Mouse (Mus musculus) frontal cortex, postnatal 25 days (tissue): ENCODE results near the gene Grid2.

ENCODE experiments used
- DNase-seq, 2 experiments: peaks; one replicate each; pipeline ENCODE4 v3.0.0; 2022; ENCODE audit warnings: low spot score in 2 of 2

Grid2 gene

DNA sequence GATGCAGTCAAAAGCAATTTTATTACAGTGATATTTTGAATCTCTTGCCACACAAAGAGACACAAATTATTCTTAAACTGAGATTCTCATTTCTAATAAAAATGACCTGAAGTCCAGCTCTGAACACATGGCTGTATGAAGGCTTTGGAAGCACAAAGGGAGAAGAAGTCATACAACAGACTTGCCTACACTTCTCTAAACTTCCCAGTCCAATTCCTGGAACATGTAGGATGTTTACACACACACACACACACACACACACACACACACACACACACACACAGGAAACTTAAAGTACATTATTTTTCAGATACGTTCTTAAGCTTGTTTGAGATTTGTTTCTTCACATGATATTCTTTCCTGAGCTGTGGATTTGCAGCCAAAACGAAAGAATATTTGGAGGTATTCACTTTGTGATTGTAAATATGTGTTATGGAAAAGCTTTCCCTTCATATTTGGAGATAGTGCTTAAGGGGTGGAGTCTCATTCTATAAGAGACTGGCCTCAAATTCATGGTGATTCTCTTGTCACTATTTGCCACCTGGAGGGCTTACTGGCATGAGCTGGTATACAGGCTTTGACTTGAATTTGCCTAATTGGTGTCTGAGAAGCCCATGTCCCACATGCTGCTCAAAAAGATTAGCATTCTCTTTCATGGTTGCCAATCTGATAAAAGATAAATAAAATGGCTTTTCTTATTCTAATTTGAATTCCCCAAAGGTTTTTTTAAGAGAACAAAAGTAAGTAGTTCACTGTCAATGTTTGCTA, 1049.2 kb downstream of the Grid2 start:
- no peak for DNase-seq

GRCm38 (mm10) chr6:64308631-64309030, 1053.0 kb downstream of the Grid2 start:
- DNase-seq: no peak

DNA sequence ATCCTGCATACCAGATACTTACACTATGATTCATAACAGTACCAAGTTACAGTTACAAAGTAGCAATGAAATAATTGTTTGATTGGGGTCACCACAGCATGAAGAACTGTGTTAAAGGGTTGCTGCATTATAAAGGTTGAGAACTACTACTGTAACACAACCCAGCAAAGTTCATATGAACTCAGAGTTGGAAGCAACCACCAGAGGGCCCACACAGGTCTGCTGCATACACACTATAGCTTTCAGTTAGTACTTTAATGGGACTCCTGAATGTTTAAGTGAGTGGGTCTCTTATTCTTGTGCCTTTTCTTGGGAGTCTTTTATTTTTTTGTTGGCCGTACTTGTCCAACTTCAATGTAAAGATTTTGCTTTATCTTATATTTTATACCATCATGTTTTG, 1057.5 kb downstream of the Grid2 start:
- DNase-seq: no peak

DNA sequence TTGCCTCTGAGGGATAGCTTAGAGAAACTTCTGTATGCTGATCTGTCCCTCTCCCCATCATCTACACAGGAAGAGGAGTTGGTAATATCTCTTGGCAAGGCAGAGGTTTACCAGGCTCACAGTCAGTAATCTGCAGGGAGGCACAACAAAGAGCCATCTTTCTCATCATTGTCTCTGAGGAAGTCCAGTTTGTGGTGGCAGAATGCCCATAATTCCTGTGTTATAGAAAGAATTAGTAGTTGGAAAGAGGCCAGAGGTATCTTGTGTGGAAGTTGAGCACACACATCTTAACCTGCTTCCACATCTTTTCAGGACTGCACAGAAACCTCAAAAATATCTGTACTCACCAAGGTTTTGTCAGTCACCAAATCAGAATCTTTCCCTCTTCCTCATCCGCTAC, 1071.3 kb downstream of the Grid2 start:
- DNase-seq: no peak

- no peak for DNase-seq
Observed at GRCm38 (mm10) chr6:64327876-64328275, 1072.2 kb downstream of the Grid2 start.

DNA sequence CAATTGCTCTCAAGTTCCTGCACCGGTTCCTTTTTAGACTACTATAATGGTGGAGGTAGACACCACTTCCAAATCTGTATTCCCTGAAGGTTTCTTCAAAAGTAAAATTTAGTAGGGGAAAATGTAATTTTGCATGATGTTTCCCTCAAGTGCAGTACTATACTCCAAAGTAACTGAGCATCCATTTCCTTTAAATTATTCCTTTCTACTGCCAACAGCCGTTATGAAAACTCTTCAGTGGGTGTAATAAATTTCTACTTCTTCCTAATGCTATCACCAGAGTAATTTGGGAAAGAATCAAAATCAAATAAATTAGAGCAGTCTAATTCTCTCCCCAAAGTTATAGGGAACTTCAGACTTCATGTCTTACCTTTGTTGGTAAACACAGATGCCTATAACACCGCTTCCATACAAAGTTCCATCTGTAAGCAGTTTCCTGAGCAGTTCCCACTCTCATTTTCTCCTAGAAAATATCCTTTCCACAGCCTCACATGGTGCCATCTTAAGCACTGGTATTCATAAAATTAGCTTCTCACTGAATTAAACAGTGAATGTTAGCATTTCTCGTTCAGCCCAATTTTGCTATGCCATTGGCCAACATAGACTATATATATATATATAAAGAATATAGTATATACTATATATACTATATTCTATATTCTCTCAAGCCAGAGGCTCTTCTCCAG, 1142.9 kb downstream of the Grid2 start:
- DNase-seq: no peak

- DNase-seq: no peak
Observed at GRCm38 (mm10) chr6:64427658-64428057, 1172.0 kb downstream of the Grid2 start.

DNA sequence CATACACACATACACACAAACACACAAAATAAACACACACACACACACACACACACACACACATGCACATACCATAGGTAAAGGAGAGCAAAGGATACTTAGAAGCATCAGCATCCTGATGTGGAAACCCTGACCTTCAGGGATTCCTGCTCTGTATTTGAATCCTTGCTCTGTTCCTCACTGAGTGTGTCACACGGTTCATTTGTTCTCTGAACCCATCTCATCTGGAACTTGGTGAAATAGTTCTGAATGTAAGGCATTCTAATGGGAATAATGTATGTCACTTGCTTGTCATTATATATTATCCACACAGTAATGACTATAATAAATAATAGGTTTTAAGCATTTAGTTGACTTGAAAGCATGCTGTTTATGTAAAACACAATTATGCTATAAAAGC, 1173.2 kb downstream of the Grid2 start:
- no peak for DNase-seq

DNA sequence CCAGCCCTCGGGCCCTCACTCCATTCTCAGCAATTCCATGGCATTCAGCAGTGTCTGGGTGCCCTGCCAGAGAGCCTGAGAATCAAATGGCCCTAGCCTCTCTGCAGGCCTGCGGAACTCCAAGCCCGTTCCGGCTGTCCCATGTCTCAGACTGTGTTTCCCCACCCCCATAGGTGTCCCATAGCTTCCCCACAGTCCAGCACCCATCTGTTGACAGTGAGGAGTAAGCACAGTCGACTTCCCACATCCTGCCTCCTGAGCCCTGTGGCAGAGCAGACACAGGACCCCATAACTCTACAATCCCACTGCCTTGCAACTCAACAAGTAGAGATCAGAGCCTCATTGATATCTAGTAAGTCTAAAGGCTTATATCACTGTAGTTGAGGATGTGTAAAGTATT, 1192.5 kb downstream of the Grid2 start:
- DNase-seq: no peak

GRCm38 (mm10) chr6:64448864-64449355, 1193.2 kb downstream of the Grid2 start:
- DNase-seq: no peak

DNA sequence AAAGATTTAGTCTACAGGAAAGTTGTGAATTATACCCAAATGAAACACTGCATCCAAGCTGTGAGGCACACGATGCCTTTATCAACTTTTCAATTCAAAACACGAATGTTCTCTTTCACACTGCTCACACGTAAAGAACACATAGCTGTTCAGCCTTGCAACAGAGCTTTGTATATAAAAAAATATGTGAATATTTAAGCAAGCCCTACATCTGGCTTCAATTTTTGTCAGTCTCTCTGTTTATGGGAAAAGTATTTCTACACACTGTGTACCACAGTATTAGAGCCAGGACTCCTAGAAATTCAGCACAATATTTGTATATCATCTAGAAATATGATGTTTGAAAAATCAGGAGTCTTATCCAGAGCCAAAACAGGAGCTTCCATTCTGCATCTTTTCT, 1195.1 kb downstream of the Grid2 start:
- DNase-seq: no peak

GRCm38 (mm10) chr6:64479884-64480283, 1224.2 kb downstream of the Grid2 start:
- DNase-seq: no peak

GRCm38 (mm10) chr6:64480592-64480991, 1224.9 kb downstream of the Grid2 start:
- no peak for DNase-seq

DNA sequence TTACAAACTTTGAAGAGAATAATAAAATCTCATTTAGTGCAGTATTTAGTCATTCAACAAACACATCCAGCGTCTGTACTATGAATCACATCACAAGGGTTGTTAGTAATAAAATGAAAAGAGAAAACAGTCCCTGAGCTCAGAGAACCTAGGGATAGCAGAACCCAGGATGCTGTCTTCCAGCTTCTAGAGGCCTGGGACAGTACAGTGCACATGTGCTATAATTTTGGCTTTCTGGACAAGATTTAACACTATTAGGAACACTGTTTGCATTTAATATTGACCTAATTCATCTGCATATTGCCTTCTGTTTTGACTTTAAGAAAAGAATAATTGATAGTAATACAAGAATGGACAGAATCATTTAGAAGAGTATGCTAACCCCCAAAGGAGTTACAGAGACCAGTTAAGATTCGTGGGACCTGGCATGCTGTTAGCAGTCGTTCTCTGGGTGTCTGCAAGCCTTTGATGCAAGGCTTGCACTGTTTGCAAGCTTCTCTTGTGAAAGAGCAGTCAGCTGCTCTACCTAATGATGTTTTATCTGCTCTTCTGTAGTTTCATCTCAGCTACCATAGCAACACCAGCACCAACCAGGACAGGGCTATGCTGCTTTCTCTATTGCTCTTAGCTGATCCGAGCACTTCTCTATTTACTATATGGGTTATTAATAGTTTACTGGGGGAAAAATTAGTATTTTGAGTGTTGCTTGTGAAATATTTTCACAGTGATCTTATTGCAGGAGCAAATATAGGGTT, 1234.8 kb downstream of the Grid2 start:
- DNase-seq: no peak

DNA sequence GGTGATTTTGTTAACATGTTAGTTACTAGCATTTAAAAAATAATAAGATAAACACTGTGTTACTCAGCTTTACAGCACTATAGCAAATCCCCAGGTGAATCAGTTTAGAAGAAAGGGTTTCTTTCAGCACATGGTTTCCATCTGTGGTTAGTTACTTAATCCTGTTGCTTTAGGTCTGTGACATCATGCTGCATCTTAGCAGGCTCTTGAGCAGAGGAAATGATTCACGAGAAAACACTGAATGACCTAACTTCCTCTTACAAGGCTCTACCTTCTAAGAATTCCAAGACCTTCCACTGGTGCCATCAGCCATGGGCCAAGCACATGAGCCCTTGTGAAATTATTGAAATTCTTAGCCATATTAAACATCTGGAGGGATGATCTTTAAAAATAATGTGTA, 1248.7 kb downstream of the Grid2 start:
- DNase-seq: no peak

DNA sequence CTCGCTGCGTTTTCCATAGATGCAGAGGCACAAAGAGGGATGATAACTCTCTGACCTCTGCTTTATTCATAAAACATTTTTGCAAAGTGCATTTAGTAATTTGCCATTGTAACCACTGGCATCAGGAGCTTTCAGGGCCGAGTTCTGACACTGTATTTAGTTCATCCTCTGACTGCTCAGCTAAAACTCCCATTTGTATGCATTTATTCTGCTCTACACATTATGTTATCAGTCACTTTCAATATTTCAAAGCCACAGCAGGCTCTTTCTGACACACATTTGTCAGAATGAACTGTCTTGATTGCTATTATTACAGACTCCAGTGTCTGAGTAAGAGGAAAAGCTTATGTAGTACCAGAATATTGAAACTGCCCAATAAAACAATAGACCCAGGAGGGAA, 1286.5 kb downstream of the Grid2 start:
- no peak for DNase-seq

- no peak for DNase-seq
Observed at GRCm38 (mm10) chr6:64553645-64554044, 1298.0 kb downstream of the Grid2 start.

DNA sequence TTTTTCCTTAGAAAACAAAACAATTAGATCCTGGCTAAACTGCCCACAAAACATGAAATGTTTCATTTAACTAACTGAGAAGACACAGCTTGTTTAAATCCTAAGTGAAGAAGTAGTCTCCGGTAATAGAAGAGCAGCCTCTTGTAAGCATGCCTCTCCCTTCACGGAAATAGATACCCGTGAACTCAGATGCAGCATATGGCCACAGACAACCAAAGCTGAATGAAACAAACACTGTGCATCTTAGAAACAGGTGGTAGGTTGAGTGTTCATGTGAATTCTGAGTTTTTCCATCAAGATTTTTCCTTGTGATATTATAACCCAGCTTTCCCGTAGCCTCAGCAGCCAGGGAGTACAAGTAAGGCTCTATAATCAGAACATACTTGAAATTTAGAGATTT, 1299.5 kb downstream of the Grid2 start:
- no peak for DNase-seq

- peak; percentile 36 to 40 for DNase-seq
Observed at GRCm38 (mm10) chr6:64568599-64568998, 1312.9 kb downstream of the Grid2 start.

DNA sequence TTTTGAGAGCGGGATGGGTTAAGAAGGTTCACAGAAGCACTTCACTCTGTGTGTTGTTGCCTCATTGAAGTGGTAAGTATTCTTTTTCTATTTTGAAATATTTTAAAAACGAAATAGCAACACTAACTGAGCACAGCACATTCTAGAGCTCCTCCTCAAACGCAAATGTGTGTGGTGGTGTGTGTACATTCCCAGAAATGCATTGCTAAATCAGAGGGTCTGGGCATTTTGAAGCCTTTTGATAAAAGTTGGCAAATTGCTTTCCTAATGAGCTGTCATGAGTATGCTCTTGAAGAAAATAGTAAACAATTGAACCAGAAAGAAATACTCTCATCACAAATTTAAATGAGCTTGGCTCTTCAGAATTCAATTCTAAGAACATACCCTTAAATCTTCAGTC, 1325.7 kb downstream of the Grid2 start:
- no peak for DNase-seq

GRCm38 (mm10) chr6:64588487-64589205, 1333.0 kb downstream of the Grid2 start:
- DNase-seq: no peak

DNA sequence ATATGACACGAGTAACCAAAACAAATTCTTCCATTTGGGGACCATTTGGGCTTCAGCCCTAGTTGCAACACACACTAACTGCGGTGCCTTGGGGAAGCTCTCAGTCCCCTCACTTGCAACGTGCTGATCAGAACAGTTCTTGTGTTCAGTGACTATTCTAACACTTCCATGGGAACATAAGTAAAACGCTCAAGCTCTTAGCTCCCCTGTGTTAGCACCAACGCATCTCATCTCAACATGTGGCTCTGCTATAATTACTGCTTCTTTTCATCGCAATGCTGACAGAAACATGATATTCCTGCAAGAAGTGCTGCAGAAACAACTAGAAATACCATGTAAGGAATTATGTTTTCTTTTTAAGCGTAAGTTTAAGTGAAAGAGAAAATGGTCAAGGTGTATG, 1340.6 kb downstream of the Grid2 start:
- no peak for DNase-seq
